Mouse (Mus musculus) CH12.LX (cell line): Measurements from ENCODE around the gene Otoa. TPM values are rescaled to one million over a fixed set of nuclear protein-coding genes. Genes with fewer than 3 reads are reported as not detected.
A peak's percentile ranks its signal among the peaks of the same experiment; 100 is the strongest.

ENCODE experiments used
- DNase-seq: peaks from one replicate; pipeline ENCODE4 v3.0.0-alpha.2; 2013; ENCODE audit errors: extremely low read depth
- H3K27ac ChIP-seq: 2 replicates; pipeline ENCODE4 v1.5.1; 2012; ENCODE audit warnings: low read depth, mild to moderate bottlenecking, control low read depth, moderate library complexity; ENCODE audit not compliant: insufficient read depth
- H3K27me3 ChIP-seq: replicated peaks from 2 replicates; pipeline ENCODE3; 2012; ENCODE audit warnings: inconsistent platforms
- H3K36me3 ChIP-seq, 2 experiments: replicated peaks in 1 of 2; 2 replicates each; pipeline versions ENCODE3 to v1.6.1; 2012; ENCODE audit warnings: inconsistent platforms in 1 of 2, low read length in 1 of 2, mild to moderate bottlenecking in 1 of 2, mixed read lengths in 1 of 2, moderate library complexity in 1 of 2; ENCODE audit not compliant: control insufficient read depth in 1 of 2, insufficient read depth in 1 of 2
- H3K4me1 ChIP-seq, 2 experiments: 2 replicates each; pipeline ENCODE4 v1.6.1; 2012; ENCODE audit warnings: inconsistent platforms in 1 of 2, moderate library complexity in 1 of 2; ENCODE audit not compliant: insufficient read depth in 2 of 2, control insufficient read depth in 1 of 2
- H3K4me2 ChIP-seq: 2 replicates; pipeline ENCODE4 v1.6.1; 2012; ENCODE audit warnings: low read depth, mild to moderate bottlenecking, control low read depth; ENCODE audit not compliant: poor library complexity, insufficient read depth, severe bottlenecking
- H3K4me3 ChIP-seq, 3 experiments: fragments of 150-350 bp in 1 of 3; sonication (generic) in 1 of 3; replicated peaks in 1 of 3; 2 replicates each; pipeline versions ENCODE3 to v1.5.1; 2011 to 2012; ENCODE audit warnings: low read depth in 2 of 3, low read length in 2 of 3, mild to moderate bottlenecking in 2 of 3, moderate library complexity in 2 of 3, control low read depth in 1 of 3, improper control_type of control experiment in 1 of 3, inconsistent platforms in 1 of 3, mixed read lengths in 1 of 3; ENCODE audit not compliant: poor library complexity in 1 of 3
- H3K79me2 ChIP-seq: replicated peaks from 2 replicates; pipeline ENCODE4 v1.6.1; 2012; ENCODE audit warnings: mild to moderate bottlenecking, moderate library complexity; ENCODE audit not compliant: control insufficient read depth, poor library complexity, insufficient read depth, severe bottlenecking; ENCODE audit errors: extremely low read depth
- H3K9ac ChIP-seq: 2 replicates; pipeline ENCODE4 v1.6.1; 2012; ENCODE audit warnings: low read depth, mild to moderate bottlenecking, control low read depth, moderate library complexity; ENCODE audit not compliant: insufficient read depth
- H3K9me3 ChIP-seq: replicated peaks from 2 replicates; pipeline ENCODE3; 2012; ENCODE audit warnings: low read length, inconsistent platforms, mixed read lengths
- BHLHE40 ChIP-seq: IDR thresholded peaks from 2 replicates; pipeline ENCODE4 v1.6.1; 2011; ENCODE audit warnings: mild to moderate bottlenecking, low read depth, low read length, improper control_type of control experiment
- CHD1 ChIP-seq: IDR thresholded peaks from 2 replicates; pipeline ENCODE4 v1.6.1; 2012; ENCODE audit warnings: low read depth, low read length, improper control_type of control experiment, inconsistent platforms
- CTCF ChIP-seq, 2 experiments: IDR thresholded peaks in 1 of 2; conservative IDR thresholded peaks in 1 of 2; 2 replicates each; pipeline ENCODE4 v1.5.1; 2011 to 2012; ENCODE audit warnings: low read depth in 2 of 2, low read length in 2 of 2, improper control_type of control experiment in 1 of 2, inconsistent platforms in 1 of 2, mild to moderate bottlenecking in 1 of 2, moderate library complexity in 1 of 2
- ELF1 ChIP-seq: IDR thresholded peaks from 2 replicates; pipeline ENCODE4 v1.6.1; 2014; ENCODE audit warnings: low read depth, mild to moderate bottlenecking, inconsistent platforms, low read length, improper control_type of control experiment
- ETS1 ChIP-seq: conservative IDR thresholded peaks from 2 replicates; pipeline ENCODE4 v1.6.1; 2012; ENCODE audit warnings: low read depth, mild to moderate bottlenecking, inconsistent platforms, low read length, improper control_type of control experiment, moderate library complexity
- GABPA ChIP-seq: IDR thresholded peaks from 2 replicates; pipeline ENCODE4 v1.6.1; 2012; ENCODE audit warnings: low read depth, low read length, improper control_type of control experiment, inconsistent platforms; ENCODE audit not compliant: insufficient replicate concordance
- IRF4 ChIP-seq: IDR thresholded peaks from 2 replicates; pipeline ENCODE4 v1.6.1; 2014; ENCODE audit warnings: low read depth, mild to moderate bottlenecking, inconsistent platforms, low read length, improper control_type of control experiment
- KAT2A ChIP-seq: IDR thresholded peaks from 2 replicates; pipeline ENCODE4 v1.6.1; 2012; ENCODE audit warnings: low read length, improper control_type of control experiment, inconsistent platforms; ENCODE audit not compliant: insufficient replicate concordance
- MAFK ChIP-seq: IDR thresholded peaks from 2 replicates; pipeline ENCODE4 v1.6.1; 2011; ENCODE audit warnings: low read length, improper control_type of control experiment; ENCODE audit not compliant: insufficient replicate concordance
- NRF1 ChIP-seq: IDR thresholded peaks from 2 replicates; pipeline ENCODE4 v1.6.1; 2014; ENCODE audit warnings: low read depth, mild to moderate bottlenecking, inconsistent platforms, low read length, improper control_type of control experiment, moderate library complexity
- POLR2AphosphoS2 ChIP-seq: IDR thresholded peaks from 2 replicates; pipeline ENCODE4 v1.6.1; 2011; ENCODE audit warnings: low read depth, low read length, improper control_type of control experiment
- TBP ChIP-seq: conservative IDR thresholded peaks from 2 replicates; pipeline ENCODE4 v1.6.1; 2011; ENCODE audit warnings: low read depth, low read length, improper control_type of control experiment
- USF1 ChIP-seq: IDR thresholded peaks from 2 replicates; pipeline ENCODE4 v1.6.1; 2014; ENCODE audit warnings: low read depth, mild to moderate bottlenecking, inconsistent platforms, low read length, improper control_type of control experiment
- dilution Hi-C: fragments of 300-500 bp; cut with MboI; formaldehyde crosslinking; loops from 2 replicates; pipeline ENCODE4 v1.14.3; 2020; ENCODE audit warnings: low sequenced_read_pairs; ENCODE audit not compliant: extremely low pct_unique_long_range_greater_than_20kb, extremely low pct_ligation_motif_present
- in situ Hi-C: fragments of 300-500 bp; cut with MboI; formaldehyde crosslinking; loops from 3 replicates; pipeline ENCODE4 v1.14.3; 2019; ENCODE audit warnings: low sequenced_read_pairs, low pct_ligation_motif_present, low pct_unique_long_range_greater_than_20kb, mixed read lengths
- polyA plus RNA-seq: library from polyadenylated mRNA; unstranded; fragments of >175 nt; gene quantifications from 2 replicates; pipeline ENCODE4 v1.2.1, GENCODE M21; 2012; ENCODE audit warnings: low read depth; ENCODE audit not compliant: insufficient read length
- total RNA-seq, 2 experiments: library from RNA; depleted of rRNA; stranded (reverse); fragments of 300-350 nt in 1 of 2; fragments of >200 nt in 1 of 2; gene quantifications; 2 replicates each; pipeline ENCODE4 v1.2.3; 2012 to 2014

The Otoa gene
- total and polyA plus RNA-seq, 3 experiments = 0.08 TPM; not detected in 2

DNA sequence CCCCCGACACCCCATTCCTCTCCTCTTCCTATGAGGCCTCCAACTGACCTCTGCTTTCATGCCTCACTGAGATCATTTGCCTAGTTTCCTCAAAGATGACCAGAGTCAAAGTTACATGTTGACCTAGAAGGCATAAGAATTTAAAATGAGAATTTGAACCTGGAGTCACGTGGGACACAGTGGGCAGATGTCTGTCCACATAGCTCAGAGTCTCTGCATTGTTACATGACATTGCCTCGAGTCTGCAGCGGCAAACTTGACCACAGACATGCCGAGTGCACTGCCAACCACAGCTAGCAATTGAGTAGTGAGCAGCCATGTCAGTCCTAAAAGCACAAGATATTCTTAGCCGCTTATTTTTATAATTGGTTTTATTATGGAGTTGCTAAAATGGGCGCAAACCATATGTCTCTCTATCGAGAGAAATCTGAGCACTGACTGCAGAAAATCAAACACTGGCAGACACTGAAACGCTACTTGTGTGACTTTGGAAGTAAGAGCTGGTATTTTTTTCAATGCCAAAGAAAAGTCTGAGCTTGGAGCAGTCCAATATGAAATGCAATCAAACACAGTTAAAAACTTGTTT, 105.8 kb downstream of the Otoa start:
- no peak overlapping the region for H3K9ac ChIP-seq
- no peaks in the 10 kb centered on the region for H3K79me2 ChIP-seq
- peaks cover 0 to 5% of the 10 kb centered on the region in 2 experiments; a peak in 1 of 4 replicates for H3K4me1 ChIP-seq
- no peak for TF ChIP-seq ETS1
- no peak for TF ChIP-seq POLR2AphosphoS2
- no peak for TF ChIP-seq TBP
- TF ChIP-seq KAT2A = no peak
- TF ChIP-seq CTCF (conservative IDR thresholded peaks at IDR 0.05 in 1 of 2, IDR thresholded peaks at IDR 0.05 in 1 of 2; ENCODE audit: low read depth in 2 of 2, low read length in 2 of 2) = no peak
- no peaks in the 10 kb centered on the region for H3K36me3 ChIP-seq
- no peak for DNase-seq
- no peaks in the 10 kb centered on the region for H3K9me3 ChIP-seq
- H3K4me3 ChIP-seq = no peak overlapping the region
- H3K4me2 ChIP-seq = peak overlapping the region; percentile 11; the same call in 1 of the 2 replicates
- H3K27ac ChIP-seq = no peak overlapping the region
- in situ Hi-C loops = no loop called here
- dilution Hi-C loops = no loop called here
- peaks cover 54% of the 10 kb centered on the region for H3K27me3 ChIP-seq

DNA sequence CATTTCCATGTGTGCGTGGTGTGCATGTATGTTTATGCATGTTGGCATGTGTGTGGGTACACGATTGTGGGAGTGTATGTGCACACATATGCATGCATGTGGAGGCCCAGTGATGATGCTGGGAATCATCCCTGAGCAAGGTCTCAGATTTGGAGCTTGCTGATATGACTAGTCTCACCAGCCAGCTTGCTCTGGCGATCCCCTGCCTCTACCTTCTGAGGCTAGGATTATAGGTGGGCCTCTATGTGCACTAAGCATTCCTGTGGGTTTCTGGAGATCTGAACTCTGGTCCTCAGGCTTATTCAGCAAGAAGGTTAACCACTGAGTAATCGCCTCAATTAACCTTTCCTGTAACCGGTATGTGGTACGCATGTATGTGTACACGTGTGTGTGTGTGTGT, 107.5 kb downstream of the Otoa start:
- in situ Hi-C loops = no loop called here
- no peak overlapping the region for H3K4me2 ChIP-seq

DNA sequence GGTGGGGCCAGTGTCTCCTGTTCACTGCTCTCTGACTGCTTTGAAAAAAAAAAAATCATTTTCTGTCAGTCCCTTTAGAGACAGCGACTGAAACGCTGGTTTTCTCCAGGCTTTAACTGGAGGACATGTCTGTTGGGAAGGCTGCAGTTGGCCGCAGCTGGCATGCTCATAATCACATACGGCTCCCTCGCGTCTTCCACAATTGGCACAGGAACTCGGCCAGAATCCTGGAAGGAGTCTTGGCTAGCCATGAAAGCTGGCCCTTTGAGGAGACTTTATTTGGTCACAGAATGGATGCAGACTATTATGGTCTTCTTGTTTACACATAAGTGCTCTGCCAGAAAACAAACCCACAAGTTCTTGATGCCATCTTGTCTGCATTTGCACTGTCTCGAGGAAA, 117.5 kb downstream of the Otoa start:
- Histone ChIP-seq H3K79me2 (no peaks in the 10 kb centered on the region), H3K4me2 (no peak overlapping the region), H3K4me3 (no peak overlapping the region), H3K9ac (no peak overlapping the region), H3K9me3 (peaks cover 10% of the 10 kb centered on the region)
- in situ Hi-C loops = no loop called here
- TF ChIP-seq ELF1 = no peak
- no peak for TF ChIP-seq USF1
- no peak for TF ChIP-seq MAFK
- TF ChIP-seq GABPA = no peak
- no peak for TF ChIP-seq IRF4
- TF ChIP-seq NRF1 = no peak
- TF ChIP-seq, all 38 proteins: peak for 0
- no peaks in the 10 kb centered on the region for H3K4me1 ChIP-seq
- peaks cover 64% of the 10 kb centered on the region for H3K27me3 ChIP-seq
- H3K36me3 ChIP-seq = no peaks in the 10 kb centered on the region
- no peak overlapping the region for H3K27ac ChIP-seq
- DNase-seq = no peak
- dilution Hi-C loops = no loop called here

More for the DNA sequence above, 107.5 kb downstream of the Otoa start:
- TF ChIP-seq CHD1 (no peak), BHLHE40 (no peak)
- Histone ChIP-seq H3K9ac (no peak overlapping the region), H3K79me2 (no peaks in the 10 kb centered on the region), H3K9me3 (no peaks in the 10 kb centered on the region), H3K4me1 (no peaks in the 10 kb centered on the region), H3K27me3 (peaks cover 60% of the 10 kb centered on the region), H3K27ac (no peak overlapping the region), H3K36me3 (no peaks in the 10 kb centered on the region), H3K4me3 (no peak overlapping the region)
- dilution Hi-C loops = no loop called here
- no peak for DNase-seq
